8 mouse cellular contexts compared by ENCODE assay signal in genomic region chr3:101461816-101462215, GRCm38 (mm10).
DNase-seq lines count a peak whose midpoint lies in the region; ATAC-seq and TF ChIP-seq lines count a peak whose summit lies in the region.

No protein-coding gene starts in this region.

- H3K4me2 ChIP-seq in lung, embryonic 15.5 days = no peak overlapping the region
- H3K4me2 ChIP-seq in lung, postnatal 0 days (replicated peaks; ENCODE audit: low read depth, low read length) = no peak overlapping the region
- H3K4me2 ChIP-seq in forebrain, embryonic 14.5 days (ENCODE audit: low read length) = 0 out of 2 replicates have a peak overlapping the region, but pooled peaks have one; percentile 0
- H3K4me2 ChIP-seq in midbrain, embryonic 11.5 days = peak overlapping the region; percentile 2; the same call in 1 of the 2 replicates
- H3K4me2 ChIP-seq in stomach, postnatal 0 days (replicated peaks; ENCODE audit: low read depth) = no peak overlapping the region

- H3K27me3 ChIP-seq in lung, embryonic 15.5 days = no peaks in the 10 kb centered on the region
- no peaks in the 10 kb centered on the region for H3K27me3 ChIP-seq in lung, postnatal 0 days (replicated peaks; ENCODE audit: insufficient read depth, low read length)
- H3K27me3 ChIP-seq in forebrain, embryonic 14.5 days (replicated peaks; ENCODE audit: control insufficient read depth, insufficient read depth, low read length) = no peaks in the 10 kb centered on the region
- no peaks in the 10 kb centered on the region for H3K27me3 ChIP-seq in midbrain, embryonic 11.5 days (ENCODE audit: control insufficient read depth, insufficient read depth, low read length)
- H3K27me3 ChIP-seq in stomach, postnatal 0 days (ENCODE audit: control insufficient read depth, insufficient read depth, low read length) = no peaks in the 10 kb centered on the region

- no peak overlapping the region for H3K4me3 ChIP-seq in lung, embryonic 15.5 days
- H3K4me3 ChIP-seq in lung, postnatal 0 days (ENCODE audit: low read depth, low read length) = no peak overlapping the region
- H3K4me3 ChIP-seq in forebrain, embryonic 14.5 days (ENCODE audit: low read depth, low read length) = no peak overlapping the region
- H3K4me3 ChIP-seq in midbrain, embryonic 11.5 days (ENCODE audit: low read depth, low read length) = no peak overlapping the region
- H3K4me3 ChIP-seq in stomach, postnatal 0 days (ENCODE audit: low read depth, low read length) = no peak overlapping the region

- 0 out of 2 replicates have a peak overlapping the region, but pooled peaks have one; percentile 31 for H3K27ac ChIP-seq in lung, embryonic 15.5 days
- no peak overlapping the region for H3K27ac ChIP-seq in lung, postnatal 0 days (ENCODE audit: low read length)
- peak overlapping the region; percentile 65; the same call in 1 of the 2 replicates for H3K27ac ChIP-seq in forebrain, embryonic 14.5 days (ENCODE audit: low read depth, low read length)
- H3K27ac ChIP-seq in midbrain, embryonic 11.5 days (ENCODE audit: low read depth, low read length) = peak overlapping the region; percentile 83
- peak overlapping the region; percentile 24; the same call in 1 of the 2 replicates for H3K27ac ChIP-seq in stomach, postnatal 0 days (replicated peaks)

- no peak for ATAC-seq in lung, embryonic 15.5 days (ENCODE audit: borderline replicate concordance, extremely low read depth, low FRiP score, low TSS enrichment)
- ATAC-seq in lung, postnatal 0 days = no peak
- peak; percentile 49; the same call in 1 of the 2 replicates for ATAC-seq in forebrain, embryonic 14.5 days
- peak; percentile 63 for ATAC-seq in midbrain, embryonic 11.5 days (ENCODE audit: low FRiP score)
- ATAC-seq in stomach, postnatal 0 days (ENCODE audit: low FRiP score, low TSS enrichment) = no peak

- no peak overlapping the region for H3K9ac ChIP-seq in lung, embryonic 15.5 days
- H3K9ac ChIP-seq in lung, postnatal 0 days (replicated peaks; ENCODE audit: low read depth) = no peak overlapping the region
- no peak overlapping the region for H3K9ac ChIP-seq in forebrain, embryonic 14.5 days (ENCODE audit: low read length)
- peak overlapping the region; percentile 38 for H3K9ac ChIP-seq in midbrain, embryonic 11.5 days (ENCODE audit: low read length)
- no peak overlapping the region for H3K9ac ChIP-seq in stomach, postnatal 0 days (ENCODE audit: low read length)

- TF ChIP-seq EP300 in lung, postnatal 0 days (IDR thresholded peaks at IDR 0.05) = no peak
- no peak for TF ChIP-seq EP300 in stomach, postnatal 0 days (optimal IDR thresholded peaks at IDR 0.05)

- 46% methylated on average over 8 of the region's 8 CpGs for WGBS in lung, embryonic 15.5 days
- 61% methylated on average over 8 of the region's 8 CpGs for WGBS in lung, postnatal 0 days
- whole genome bisulfite sequencing in forebrain, embryonic 14.5 days = 10% methylated on average over 8 of the region's 8 CpGs
- 12% methylated on average over 8 of the region's 8 CpGs for WGBS in midbrain, embryonic 11.5 days
- WGBS in stomach, postnatal 0 days = 24% methylated on average over 8 of the region's 8 CpGs

- no peaks in the 10 kb centered on the region for H3K9me3 ChIP-seq in lung, embryonic 15.5 days
- H3K9me3 ChIP-seq in lung, postnatal 0 days (ENCODE audit: low read length) = no peaks in the 10 kb centered on the region; the same call in 1 of the 2 replicates
- H3K9me3 ChIP-seq in forebrain, embryonic 14.5 days (replicated peaks; ENCODE audit: control insufficient read depth, low read length) = no peaks in the 10 kb centered on the region
- peaks cover 5% of the 10 kb centered on the region for H3K9me3 ChIP-seq in midbrain, embryonic 11.5 days (ENCODE audit: control insufficient read depth, low read length)
- H3K9me3 ChIP-seq in stomach, postnatal 0 days (ENCODE audit: control insufficient read depth, low read length) = no peaks in the 10 kb centered on the region

- no peaks in the 10 kb centered on the region for H3K4me1 ChIP-seq in lung, embryonic 15.5 days
- no peaks in the 10 kb centered on the region for H3K4me1 ChIP-seq in lung, postnatal 0 days (ENCODE audit: insufficient read depth, low read depth, low read length)
- H3K4me1 ChIP-seq in forebrain, embryonic 14.5 days (ENCODE audit: control insufficient read depth, insufficient read depth, low read length) = no peaks in the 10 kb centered on the region; the same call in 1 of the 2 replicates
- H3K4me1 ChIP-seq in midbrain, embryonic 11.5 days (ENCODE audit: control insufficient read depth, insufficient read depth, low read length) = peaks cover 14% of the 10 kb centered on the region
- no peaks in the 10 kb centered on the region for H3K4me1 ChIP-seq in stomach, postnatal 0 days (replicated peaks; ENCODE audit: control insufficient read depth, insufficient read depth)

- TF ChIP-seq CTCF in lung, postnatal 0 days (IDR thresholded peaks at IDR 0.05) = no peak
- TF ChIP-seq CTCF in stomach, postnatal 0 days (IDR thresholded peaks at IDR 0.05; ENCODE audit: low read depth) = no peak

- no peak for DNase-seq in lung, postnatal 0 days (ENCODE audit: low spot score)
- peak; percentile 41 for DNase-seq in forebrain, embryonic 14.5 days (ENCODE audit: low spot score)
- peak; percentile 96 for DNase-seq in midbrain, embryonic 11.5 days (ENCODE audit: low spot score, missing footprints)
- DNase-seq in stomach, postnatal 0 days (ENCODE audit: low spot score) = no peak
- no peak for DNase-seq in c-Kit-positive CD71-positive TER-119-positive erythroid progenitor cells, embryonic 14.5 days (ENCODE audit: low spot score)
- no peak for DNase-seq in layer of hippocampus, adult 18-20 months (ENCODE audit: low spot score in 2 of 2)
- no peak for DNase-seq in cerebellum, adult 9-11 months

- peaks cover 24% of the 10 kb centered on the region for H3K36me3 ChIP-seq in lung, embryonic 15.5 days
- H3K36me3 ChIP-seq in lung, postnatal 0 days (ENCODE audit: insufficient read depth, low read length) = peaks cover 6% of the 10 kb centered on the region
- peaks cover 23% of the 10 kb centered on the region for H3K36me3 ChIP-seq in forebrain, embryonic 14.5 days (ENCODE audit: control insufficient read depth, insufficient read depth, low read length)
- H3K36me3 ChIP-seq in midbrain, embryonic 11.5 days (ENCODE audit: control insufficient read depth, insufficient read depth, low read length) = peaks cover 11% of the 10 kb centered on the region
- peaks cover 10% of the 10 kb centered on the region for H3K36me3 ChIP-seq in stomach, postnatal 0 days (ENCODE audit: control insufficient read depth, insufficient read depth, low read length)

Comparison
In these comparisons a context has a peak if more than half of its experiments do, and no peak if none do; other contexts are left out.
1. ATAC-seq: peak in forebrain, embryonic 14.5 days (single experiment) and midbrain, embryonic 11.5 days (single experiment); none in lung, embryonic 15.5 days (single experiment), lung, postnatal 0 days (single experiment) and stomach, postnatal 0 days (single experiment).
2. H3K4me2 ChIP-seq: peak in forebrain, embryonic 14.5 days (single experiment) and midbrain, embryonic 11.5 days (single experiment); none in lung, embryonic 15.5 days (single experiment), lung, postnatal 0 days (single experiment) and stomach, postnatal 0 days (single experiment).
3. DNase-seq: peak in forebrain, embryonic 14.5 days (single experiment) and midbrain, embryonic 11.5 days (single experiment); none in lung, postnatal 0 days (single experiment), stomach, postnatal 0 days (single experiment), c-Kit-positive CD71-positive TER-119-positive erythroid progenitor cells, embryonic 14.5 days (single experiment), layer of hippocampus, adult 18-20 months (0 of 2) and cerebellum, adult 9-11 months (single experiment).